Mouse (Mus musculus) limb, embryonic 11.5 days (tissue): ENCODE measurements around the gene CN725425. TPM values are rescaled to one million over a fixed set of nuclear protein-coding genes. Genes with fewer than 3 reads are reported as not detected.

Experiments used
- ATAC-seq: fragments of 200-750 bp; cut with Nextera tagmentation; 2 replicates; pipeline ENCODE4 v1.8.0; 2017; ENCODE audit warnings: low read depth; ENCODE audit not compliant: insufficient number of reproducible peaks, low FRiP score, low TSS enrichment
- DNase-seq: peaks from one replicate; pipeline ENCODE4 v3.0.0-alpha.2; 2015; ENCODE audit warnings: low spot score
- H3K27ac ChIP-seq: fragments of 300-500 bp; sonication (generic); replicated peaks from 2 replicates; pipeline ENCODE4 v1.5.1; 2014; ENCODE audit warnings: low read depth, mild to moderate bottlenecking, low read length
- H3K27me3 ChIP-seq: fragments of 300-500 bp; sonication (generic); 2 replicates; pipeline ENCODE4 v1.6.1; 2014; ENCODE audit warnings: mild to moderate bottlenecking, low read length, mixed read lengths; ENCODE audit not compliant: control insufficient read depth, insufficient read depth
- H3K36me3 ChIP-seq: fragments of 300-500 bp; sonication (generic); 2 replicates; pipeline ENCODE4 v1.6.1; 2014; ENCODE audit warnings: mild to moderate bottlenecking, low read length, moderate library complexity, mixed read lengths; ENCODE audit not compliant: control insufficient read depth, insufficient read depth
- H3K4me1 ChIP-seq: fragments of 300-500 bp; sonication (generic); 2 replicates; pipeline ENCODE4 v1.6.1; 2014; ENCODE audit warnings: low read length, mixed read lengths; ENCODE audit not compliant: control insufficient read depth, insufficient read depth
- H3K4me2 ChIP-seq: fragments of 300-500 bp; sonication (generic); 2 replicates; pipeline ENCODE4 v1.6.1; 2014; ENCODE audit warnings: low read depth, mild to moderate bottlenecking, moderate library complexity; ENCODE audit not compliant: severe bottlenecking
- H3K4me3 ChIP-seq: fragments of 300-500 bp; sonication (generic); 2 replicates; pipeline ENCODE4 v1.5.1; 2014; ENCODE audit warnings: low read depth, low read length
- H3K9ac ChIP-seq: fragments of 300-500 bp; sonication (generic); 2 replicates; pipeline ENCODE4 v1.6.1; 2014; ENCODE audit warnings: mild to moderate bottlenecking, low read length
- H3K9me3 ChIP-seq: fragments of 300-500 bp; sonication (generic); 2 replicates; pipeline ENCODE4 v1.6.1; 2016; ENCODE audit warnings: low read length; ENCODE audit not compliant: control insufficient read depth
- WGBS: fragments of 180-500 bp; shearing (Covaris S2); extraction: QIAGEN DNeasy Blood & Tissue Kit; methylation state at CpG from one replicate; pipeline ENCODE4 v1.1.7; 2014; 5-methylcytosine and 5-hydroxymethylcytosine counted together
- polyA plus RNA-seq: library from polyadenylated mRNA; unstranded; fragments of >200 nt; fragmentation: Nextera tagmentation; extraction: Ambion mirVana; gene quantifications from 2 replicates; pipeline ENCODE4 v1.2.1, GENCODE M21; 2014

CN725425 gene
- polyA plus RNA-seq, 1 experiment from 2014 or later: not detected

DNA sequence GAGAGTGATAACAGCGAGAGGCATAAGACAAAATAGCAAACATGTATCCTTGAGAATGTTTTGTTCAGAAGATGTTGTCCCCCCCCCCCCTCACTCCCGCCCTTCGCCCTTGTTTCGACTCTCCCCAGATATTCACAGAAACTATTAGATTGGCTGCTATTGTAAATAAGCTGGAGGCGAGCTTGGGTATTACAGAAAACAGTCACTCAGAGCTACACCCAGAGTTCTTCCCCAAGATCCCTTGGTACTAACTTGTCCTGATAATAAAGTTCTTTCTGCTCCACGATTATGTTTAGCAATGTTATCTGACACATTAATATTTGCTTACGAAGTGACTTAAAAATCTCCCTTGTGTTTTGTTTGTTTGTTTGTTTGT is 7.1 kb upstream of the CN725425 start:
- H3K4me1 ChIP-seq: no peaks in the 10 kb centered on the region; the same call in 1 of the 2 replicates
- no peak for DNase-seq
- peak overlapping the region; percentile 41 for H3K4me3 ChIP-seq
- H3K27me3 ChIP-seq: no peaks in the 10 kb centered on the region
- 0 out of 2 replicates have a peak overlapping the region, but pooled peaks have one; percentile 52 for H3K27ac ChIP-seq
- H3K9me3 ChIP-seq: no peaks in the 10 kb centered on the region
- no peaks in the 10 kb centered on the region for H3K36me3 ChIP-seq
- H3K4me2 ChIP-seq: peak overlapping the region; percentile 74
- peak overlapping the region; percentile 52 for H3K9ac ChIP-seq
- WGBS: 16% methylated on average over 7 of the region's 7 CpGs
- ATAC-seq: peak; percentile 22; the same call in 1 of the 2 replicates

DNA sequence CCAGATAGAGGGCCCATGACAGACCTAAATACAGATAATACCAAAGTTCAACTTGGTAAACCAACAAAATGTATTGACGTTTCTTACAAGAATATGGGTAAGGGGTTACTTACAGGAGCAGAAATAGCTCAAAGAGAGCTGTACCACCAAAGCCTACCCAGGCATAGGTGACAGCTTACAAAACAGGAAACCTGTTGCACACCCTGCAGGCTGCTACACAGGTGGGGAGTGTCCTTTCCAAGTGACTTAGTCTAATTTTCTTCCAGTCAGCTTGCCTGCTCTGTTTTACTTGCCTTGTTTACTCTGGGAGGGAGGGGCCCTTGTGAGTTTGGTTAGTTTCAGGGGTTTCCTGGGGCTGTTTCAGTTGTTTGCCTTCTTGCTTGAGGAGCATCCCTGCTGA is 1.5 kb downstream of the CN725425 start:
- no peak for DNase-seq
- no peaks in the 10 kb centered on the region for H3K27me3 ChIP-seq
- no peaks in the 10 kb centered on the region for H3K4me1 ChIP-seq
- no peaks in the 10 kb centered on the region for H3K36me3 ChIP-seq
- H3K4me3 ChIP-seq: no peak overlapping the region
- no peaks in the 10 kb centered on the region for H3K9me3 ChIP-seq
- no peak overlapping the region for H3K9ac ChIP-seq
- no peak overlapping the region for H3K4me2 ChIP-seq
- H3K27ac ChIP-seq: no peak overlapping the region
- WGBS: 86% methylated on average over 1 of the region's 1 CpGs
- no peak for ATAC-seq

DNA sequence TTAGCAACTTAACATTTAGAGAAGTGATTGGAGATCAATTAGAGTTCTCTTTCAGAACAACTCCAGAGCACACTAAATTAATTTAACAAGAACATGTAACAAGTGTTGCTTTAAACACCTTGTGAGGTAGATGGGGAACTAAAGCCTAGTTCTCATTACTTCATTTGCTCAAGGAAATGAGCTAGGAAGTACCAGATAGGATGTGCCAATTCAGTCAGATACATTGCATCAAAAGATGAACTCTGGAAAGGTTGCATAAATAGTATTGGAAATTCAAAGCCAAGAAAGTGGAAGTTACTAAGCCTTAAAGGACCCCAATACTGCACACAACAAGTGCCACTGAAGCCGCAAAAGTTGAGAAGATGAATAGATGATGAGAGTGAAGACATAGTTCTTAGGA is 3.2 kb downstream of the CN725425 start:
- no peak overlapping the region for H3K4me2 ChIP-seq
- ATAC-seq (no peak), DNase-seq (no peak)
- no peaks in the 10 kb centered on the region for H3K9me3 ChIP-seq
- no peak overlapping the region for H3K4me3 ChIP-seq
- no peak overlapping the region for H3K9ac ChIP-seq
- no peaks in the 10 kb centered on the region for H3K36me3 ChIP-seq
- H3K27ac ChIP-seq: no peak overlapping the region
- WGBS: 92% methylated on average over 1 of the region's 1 CpGs
- H3K4me1 ChIP-seq: no peaks in the 10 kb centered on the region
- no peaks in the 10 kb centered on the region for H3K27me3 ChIP-seq

DNA sequence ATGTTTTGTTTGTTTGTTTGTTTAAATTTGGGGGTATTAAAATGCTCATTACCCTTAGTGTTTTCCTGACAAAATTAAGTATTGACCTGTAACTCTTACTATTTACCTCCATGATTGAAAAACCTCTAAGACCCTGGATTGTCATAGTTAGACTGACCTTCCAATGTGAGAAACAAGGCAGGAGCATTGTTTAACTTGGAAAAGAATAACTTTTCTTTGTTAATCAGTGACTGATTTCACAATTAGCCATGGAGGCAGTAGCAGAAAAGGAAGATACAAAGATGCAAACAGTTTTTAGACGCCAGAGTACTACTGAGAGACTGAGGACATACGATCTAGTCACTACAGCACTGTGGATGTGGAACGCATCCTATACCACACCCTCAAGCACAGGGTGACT is 4.2 kb downstream of the CN725425 start:
- ATAC-seq: no peak
- 88% methylated on average over 3 of the region's 3 CpGs for WGBS

DNA sequence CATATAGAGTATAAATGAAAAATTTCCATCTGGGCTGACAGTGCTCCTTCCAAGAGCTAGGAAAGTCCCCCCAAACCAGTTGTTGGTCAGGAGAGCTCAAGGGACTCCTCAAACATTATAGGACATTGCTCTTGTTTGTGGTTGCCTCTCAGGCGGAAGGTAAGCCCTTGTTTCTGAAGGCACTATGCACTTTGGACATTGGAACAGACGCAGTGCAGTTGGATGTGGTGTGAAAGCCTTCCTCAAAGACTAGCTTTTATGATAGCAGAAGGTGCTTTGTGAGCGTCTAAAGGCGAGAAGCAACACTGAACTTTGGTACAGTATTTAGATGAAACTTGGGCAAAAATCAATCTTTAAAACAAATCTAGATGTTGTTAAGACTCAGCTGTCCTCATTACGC is 7.2 kb downstream of the CN725425 start:
- Histone ChIP-seq H3K4me3 (no peak overlapping the region), H3K27ac (no peak overlapping the region), H3K4me2 (no peak overlapping the region), H3K9ac (no peak overlapping the region), H3K27me3 (no peaks in the 10 kb centered on the region), H3K36me3 (no peaks in the 10 kb centered on the region), H3K4me1 (no peaks in the 10 kb centered on the region), H3K9me3 (no peaks in the 10 kb centered on the region)
- DNase-seq (no peak), ATAC-seq (no peak)
- WGBS: 89% methylated on average over 5 of the region's 5 CpGs

More for the DNA sequence above, 4.2 kb downstream of the CN725425 start:
- H3K4me1 ChIP-seq: no peaks in the 10 kb centered on the region
- H3K9me3 ChIP-seq: no peaks in the 10 kb centered on the region
- no peak overlapping the region for H3K4me2 ChIP-seq
- no peak overlapping the region for H3K27ac ChIP-seq
- no peak for DNase-seq
- H3K36me3 ChIP-seq: no peaks in the 10 kb centered on the region
- H3K27me3 ChIP-seq: no peaks in the 10 kb centered on the region
- H3K9ac ChIP-seq: no peak overlapping the region
- no peak overlapping the region for H3K4me3 ChIP-seq

DNA sequence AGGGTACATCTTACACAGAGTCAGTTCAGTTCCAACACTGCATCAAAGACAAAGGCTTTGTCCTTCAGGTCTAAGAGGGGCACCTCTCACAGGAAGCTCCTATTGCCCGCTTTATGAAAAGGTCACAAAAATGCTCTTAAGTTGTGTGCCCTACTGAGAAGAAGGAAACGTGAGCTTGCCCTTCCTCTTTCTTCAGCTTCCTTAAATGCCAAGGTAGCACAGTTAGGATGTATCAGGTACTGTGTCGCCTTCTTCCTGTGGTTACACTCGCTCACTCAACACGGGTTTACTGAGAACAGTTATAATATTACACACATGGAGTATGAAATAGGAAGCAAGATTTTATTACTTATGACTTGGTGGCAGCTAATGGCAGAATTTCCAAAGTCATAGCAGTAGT is 38.0 kb downstream of the CN725425 start:
- 89% methylated on average over 5 of the region's 5 CpGs for WGBS
- H3K27me3 ChIP-seq: no peaks in the 10 kb centered on the region
- no peak overlapping the region for H3K27ac ChIP-seq
- no peak overlapping the region for H3K4me2 ChIP-seq
- H3K4me3 ChIP-seq: no peak overlapping the region
- no peak for ATAC-seq
- H3K4me1 ChIP-seq: no peaks in the 10 kb centered on the region
- DNase-seq: no peak
- no peaks in the 10 kb centered on the region for H3K9me3 ChIP-seq
- H3K36me3 ChIP-seq: no peaks in the 10 kb centered on the region
- no peak overlapping the region for H3K9ac ChIP-seq

DNA sequence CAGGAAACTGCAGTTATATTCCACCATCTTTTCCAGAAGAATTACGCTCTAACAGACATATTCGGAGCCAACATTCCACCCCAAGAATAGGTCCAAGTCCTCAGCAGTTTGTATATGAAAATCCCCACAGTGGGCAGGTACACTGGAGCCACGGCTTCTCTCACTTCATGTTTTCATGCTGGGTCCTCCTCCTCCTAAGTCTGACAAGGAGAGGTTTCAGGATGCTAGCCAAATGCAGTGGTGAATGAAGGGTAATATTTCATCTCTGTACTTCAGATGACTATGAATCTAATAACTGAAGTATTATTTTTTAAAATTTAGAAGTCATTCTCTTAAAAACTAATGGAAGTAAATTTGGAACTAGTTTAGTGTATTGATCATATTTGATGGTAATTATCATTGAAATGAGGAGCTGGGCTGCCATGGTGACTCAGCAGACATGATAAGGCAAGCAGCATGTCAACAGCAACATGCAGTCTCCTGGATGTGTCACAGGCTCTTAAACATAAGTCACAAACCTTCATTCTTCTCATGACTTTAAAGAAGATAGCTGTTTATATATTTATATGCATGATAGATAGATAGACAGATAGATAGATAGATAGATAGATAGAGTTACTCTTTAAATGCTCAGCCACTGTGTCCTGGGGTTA is 41.5 kb downstream of the CN725425 start:
- 89% methylated on average over 3 of the region's 3 CpGs for WGBS
- Histone ChIP-seq H3K27ac (no peak overlapping the region), H3K9me3 (no peaks in the 10 kb centered on the region), H3K27me3 (no peaks in the 10 kb centered on the region), H3K9ac (no peak overlapping the region), H3K4me2 (no peak overlapping the region), H3K36me3 (no peaks in the 10 kb centered on the region), H3K4me1 (no peaks in the 10 kb centered on the region), H3K4me3 (no peak overlapping the region)
- no peak for ATAC-seq
- DNase-seq: no peak

DNA sequence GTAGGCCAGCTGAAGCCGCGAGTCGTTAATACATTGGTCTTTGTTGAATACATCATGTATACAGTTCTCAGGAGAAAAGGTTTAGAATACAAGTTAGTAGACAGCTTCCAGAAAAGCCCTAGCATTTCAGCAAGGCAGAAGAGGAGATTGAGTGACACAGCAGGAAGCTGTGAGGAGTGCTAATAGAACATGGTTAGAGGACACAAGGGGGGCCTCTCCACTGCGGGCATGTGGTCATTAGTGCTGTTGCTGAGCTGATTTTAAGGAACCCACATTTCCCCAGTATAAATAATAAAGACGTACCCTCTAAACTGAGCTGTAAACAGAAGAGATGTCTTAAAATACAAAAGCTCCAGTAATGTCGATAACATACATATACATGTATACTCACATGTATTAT is 51.5 kb downstream of the CN725425 start:
- Histone ChIP-seq H3K4me3 (no peak overlapping the region), H3K9me3 (no peaks in the 10 kb centered on the region), H3K27me3 (no peaks in the 10 kb centered on the region), H3K4me2 (no peak overlapping the region), H3K4me1 (no peaks in the 10 kb centered on the region), H3K36me3 (no peaks in the 10 kb centered on the region), H3K27ac (no peak overlapping the region), H3K9ac (no peak overlapping the region)
- no peak for DNase-seq
- ATAC-seq: no peak
- WGBS: 80% methylated on average over 6 of the region's 6 CpGs
